Mouse (Mus musculus) E14TG2a.4 (cell line): ENCODE measurements around the gene Zfp605.

Experiments
- H3K27me3 ChIP-seq: 2 replicates; pipeline ENCODE4 v1.6.1; 2014; ENCODE audit warnings: low read length, control low read depth; ENCODE audit not compliant: insufficient read depth
- H3K36me3 ChIP-seq: 2 replicates; pipeline ENCODE4 v1.6.1; 2014; ENCODE audit warnings: low read length, control low read depth; ENCODE audit not compliant: insufficient read depth
- H3K4me1 ChIP-seq: replicated peaks from 2 replicates; pipeline ENCODE4 v1.6.1; 2014; ENCODE audit warnings: low read depth, low read length, control low read depth
- H3K4me3 ChIP-seq: replicated peaks from 2 replicates; pipeline ENCODE4 v1.5.1; 2014; ENCODE audit warnings: mild to moderate bottlenecking, low read length
- H3K9me3 ChIP-seq: 2 replicates; pipeline ENCODE4 v1.6.1; 2014; ENCODE audit warnings: low read length, control low read depth
- CTCF ChIP-seq: conservative IDR thresholded peaks from 2 replicates; pipeline ENCODE4 v1.5.1; 2014; ENCODE audit warnings: low read length
- NANOG ChIP-seq: IDR thresholded peaks from 2 replicates; pipeline ENCODE4 v1.6.1; 2014; ENCODE audit warnings: borderline replicate concordance, low read length, mixed read lengths
- POU5F1 ChIP-seq: IDR thresholded peaks from 2 replicates; pipeline ENCODE4 v1.6.1; 2014; ENCODE audit warnings: low read length, borderline replicate concordance

Zfp605 gene

GRCm38 (mm10) chr5:110139325-110139724 is 29.4 kb downstream of the Zfp605 start:
- Histone ChIP-seq H3K27me3 (no peaks in the 10 kb centered on the region), H3K9me3 (peaks cover 29% of the 10 kb centered on the region), H3K4me3 (no peak overlapping the region), H3K4me1 (peaks cover 6% of the 10 kb centered on the region; the same call in 1 of the 2 replicates), H3K36me3 (peaks cover 8% of the 10 kb centered on the region; the same call in 1 of the 2 replicates)
- TF ChIP-seq NANOG = no peak
- no peak for TF ChIP-seq POU5F1
- no peak for TF ChIP-seq CTCF

DNA sequence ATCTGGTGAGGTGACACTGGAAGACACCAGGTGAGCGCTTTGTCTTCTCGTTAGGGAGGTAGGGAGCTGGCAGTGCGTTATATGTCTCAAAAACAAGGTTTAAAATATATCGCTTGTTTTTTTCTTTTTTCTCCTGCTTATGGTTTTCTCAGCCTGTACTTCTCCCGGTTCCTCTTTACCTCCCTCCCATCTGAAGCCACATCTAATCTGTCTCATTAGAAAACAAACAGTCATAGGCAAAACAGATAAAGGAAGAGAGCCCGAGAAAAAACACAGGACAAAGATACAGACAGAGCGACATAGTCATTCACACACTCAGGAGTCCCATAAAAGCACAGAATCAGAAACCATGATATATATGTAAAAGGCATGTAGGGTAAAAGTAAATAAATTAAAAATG is 30.5 kb downstream of the Zfp605 start:
- no peak overlapping the region for H3K4me3 ChIP-seq
- no peak for TF ChIP-seq POU5F1
- TF ChIP-seq NANOG = no peak
- no peak for TF ChIP-seq CTCF
- H3K36me3 ChIP-seq = peaks cover 15% of the 10 kb centered on the region
- no peaks in the 10 kb centered on the region for H3K27me3 ChIP-seq
- H3K9me3 ChIP-seq = peaks cover 18% of the 10 kb centered on the region
- peaks cover 6% of the 10 kb centered on the region; the same call in 1 of the 2 replicates for H3K4me1 ChIP-seq

GRCm38 (mm10) chr5:110142309-110142708 is 32.4 kb downstream of the Zfp605 start:
- Histone ChIP-seq H3K27me3 (no peaks in the 10 kb centered on the region), H3K36me3 (peaks cover 28% of the 10 kb centered on the region), H3K4me1 (peaks cover 6% of the 10 kb centered on the region; the same call in 1 of the 2 replicates), H3K4me3 (no peak overlapping the region), H3K9me3 (no peaks in the 10 kb centered on the region)
- TF ChIP-seq NANOG (no peak), POU5F1 (no peak), CTCF (no peak)

GRCm38 (mm10) chr5:110143007-110143406 is 33.1 kb downstream of the Zfp605 start:
- peaks cover 6% of the 10 kb centered on the region; the same call in 1 of the 2 replicates for H3K4me1 ChIP-seq
- no peaks in the 10 kb centered on the region for H3K27me3 ChIP-seq
- peaks cover 29% of the 10 kb centered on the region for H3K36me3 ChIP-seq
- H3K4me3 ChIP-seq = no peak overlapping the region
- TF ChIP-seq CTCF (peak; percentile 42), POU5F1 (no peak), NANOG (no peak)
- no peaks in the 10 kb centered on the region for H3K9me3 ChIP-seq

GRCm38 (mm10) chr5:110169374-110169773 is 59.5 kb downstream of the Zfp605 start:
- no peak overlapping the region for H3K4me3 ChIP-seq
- H3K27me3 ChIP-seq = no peaks in the 10 kb centered on the region
- no peaks in the 10 kb centered on the region for H3K9me3 ChIP-seq
- H3K36me3 ChIP-seq = peaks cover 27% of the 10 kb centered on the region
- peaks cover 18% of the 10 kb centered on the region for H3K4me1 ChIP-seq
- TF ChIP-seq NANOG = no peak
- no peak for TF ChIP-seq POU5F1
- TF ChIP-seq CTCF = no peak

DNA sequence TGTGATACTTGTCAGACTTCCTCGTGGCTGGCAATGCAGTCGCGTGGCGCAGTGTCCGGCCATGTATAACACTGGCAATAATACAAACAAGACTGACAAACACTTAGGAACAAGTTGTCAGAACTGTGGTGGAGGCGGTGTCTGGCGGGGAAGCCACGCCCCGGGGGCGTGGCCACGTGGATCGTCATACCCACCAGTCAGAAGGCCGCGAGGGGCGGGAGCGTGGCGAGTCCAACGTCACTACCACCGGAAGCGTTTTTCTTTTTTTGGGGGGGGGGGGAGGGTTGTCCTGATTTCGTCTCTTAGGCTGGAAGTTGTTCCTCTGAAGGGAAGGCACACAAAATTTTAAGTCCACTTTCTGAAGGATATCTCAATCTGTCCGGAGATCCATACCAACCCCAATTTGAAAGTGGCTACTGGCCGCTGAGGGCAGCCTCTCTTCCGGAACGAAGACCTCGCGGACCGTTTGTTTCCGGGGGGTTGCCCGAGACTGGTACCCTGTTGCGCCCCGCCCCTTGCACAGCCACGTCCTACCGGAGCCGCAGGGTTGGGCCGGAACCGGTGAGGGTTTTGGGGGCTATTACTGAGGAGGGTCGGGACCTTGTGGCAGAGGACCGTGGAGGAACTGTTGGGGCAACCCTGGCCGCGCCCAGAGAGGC is 66.6 kb downstream of the Zfp605 start, which contains the start of gene Golga3:
Gene Golga3 (plus strand): TSS at position 340 of the 659 bp plus-strand sequence.
- H3K36me3 ChIP-seq = peaks cover 4% of the 10 kb centered on the region
- H3K4me1 ChIP-seq = peaks cover 37% of the 10 kb centered on the region
- TF ChIP-seq NANOG (no peak), CTCF (no peak), POU5F1 (no peak)
- H3K27me3 ChIP-seq = no peaks in the 10 kb centered on the region
- H3K9me3 ChIP-seq = no peaks in the 10 kb centered on the region
- peak within 1 kb of the TSS; percentile 95 for H3K4me3 ChIP-seq

DNA sequence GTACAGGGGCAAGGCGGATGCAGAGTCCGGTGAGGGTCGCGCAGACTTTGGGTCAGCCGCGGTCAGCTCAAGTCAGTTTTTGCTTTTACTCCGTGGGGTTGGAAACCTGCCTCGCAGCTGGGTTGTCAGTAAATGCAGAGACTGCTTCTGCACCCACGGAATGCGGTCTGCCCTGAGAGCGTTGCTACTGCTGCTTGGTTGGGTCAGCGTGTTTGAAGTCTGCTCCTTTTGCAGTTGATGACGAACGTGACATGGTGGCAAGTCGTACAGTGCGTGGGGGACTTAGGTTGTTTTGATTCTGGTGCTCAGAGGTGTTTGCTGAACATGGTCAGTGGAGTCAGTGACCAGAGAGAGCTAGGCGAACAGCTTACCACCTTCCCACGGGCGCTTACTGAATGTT is 67.1 kb downstream of the Zfp605 start:
- Histone ChIP-seq H3K27me3 (no peaks in the 10 kb centered on the region), H3K36me3 (peaks cover 9% of the 10 kb centered on the region), H3K4me3 (peak overlapping the region; percentile 95), H3K9me3 (no peaks in the 10 kb centered on the region; the same call in 1 of the 2 replicates), H3K4me1 (peaks cover 35% of the 10 kb centered on the region)
- TF ChIP-seq NANOG (no peak), POU5F1 (no peak), CTCF (no peak)

DNA sequence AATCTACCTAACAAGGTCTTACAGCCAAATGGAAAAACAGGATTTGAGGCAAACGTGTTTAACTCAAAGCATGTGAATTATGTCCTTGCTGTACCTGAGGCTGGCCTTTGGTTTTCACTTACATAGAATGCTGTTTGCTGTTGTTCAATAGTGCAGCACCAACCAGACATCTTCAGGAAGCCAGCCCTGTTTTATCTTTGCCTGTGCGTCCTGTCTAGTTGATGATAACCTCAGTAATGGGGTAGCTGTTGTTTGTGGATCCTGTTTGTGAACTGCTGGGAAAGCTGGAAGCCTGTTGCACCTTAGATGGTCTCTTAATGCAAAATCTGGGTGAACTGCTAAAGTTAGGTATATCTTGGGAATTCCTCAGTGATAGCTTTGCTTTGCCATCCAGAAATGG is 68.7 kb downstream of the Zfp605 start:
- Histone ChIP-seq H3K36me3 (peaks cover 23% of the 10 kb centered on the region), H3K27me3 (no peaks in the 10 kb centered on the region), H3K4me3 (no peak overlapping the region), H3K4me1 (peaks cover 21% of the 10 kb centered on the region), H3K9me3 (no peaks in the 10 kb centered on the region; the same call in 1 of the 2 replicates)
- TF ChIP-seq CTCF (no peak), NANOG (no peak), POU5F1 (no peak)
